Mouse (Mus musculus) layer of hippocampus, postnatal 14 days (tissue): Measurements from ENCODE around the gene Trak2. TPM values are rescaled to one million over a fixed set of nuclear protein-coding genes. Genes with fewer than 3 reads are reported as not detected.
"Not testable (repeated sequence)": the region's sequence is repeated elsewhere in the genome, so short reads cannot be mapped to it uniquely, and the experiment has no call there.

ENCODE experiments used
- DNase-seq, 2 experiments: peaks; one replicate each; pipeline ENCODE4 v3.0.0; 2021 to 2022; ENCODE audit warnings: low spot score in 2 of 2, mixed read lengths in 1 of 2
- total RNA-seq, 2 experiments: library from RNA; stranded (reverse); gene quantifications; 2 replicates each; pipeline ENCODE4 v1.2.3; 2021

Gene Trak2
- total RNA-seq, 2 experiments from 2014 or later, result 201 to 209 TPM

DNA sequence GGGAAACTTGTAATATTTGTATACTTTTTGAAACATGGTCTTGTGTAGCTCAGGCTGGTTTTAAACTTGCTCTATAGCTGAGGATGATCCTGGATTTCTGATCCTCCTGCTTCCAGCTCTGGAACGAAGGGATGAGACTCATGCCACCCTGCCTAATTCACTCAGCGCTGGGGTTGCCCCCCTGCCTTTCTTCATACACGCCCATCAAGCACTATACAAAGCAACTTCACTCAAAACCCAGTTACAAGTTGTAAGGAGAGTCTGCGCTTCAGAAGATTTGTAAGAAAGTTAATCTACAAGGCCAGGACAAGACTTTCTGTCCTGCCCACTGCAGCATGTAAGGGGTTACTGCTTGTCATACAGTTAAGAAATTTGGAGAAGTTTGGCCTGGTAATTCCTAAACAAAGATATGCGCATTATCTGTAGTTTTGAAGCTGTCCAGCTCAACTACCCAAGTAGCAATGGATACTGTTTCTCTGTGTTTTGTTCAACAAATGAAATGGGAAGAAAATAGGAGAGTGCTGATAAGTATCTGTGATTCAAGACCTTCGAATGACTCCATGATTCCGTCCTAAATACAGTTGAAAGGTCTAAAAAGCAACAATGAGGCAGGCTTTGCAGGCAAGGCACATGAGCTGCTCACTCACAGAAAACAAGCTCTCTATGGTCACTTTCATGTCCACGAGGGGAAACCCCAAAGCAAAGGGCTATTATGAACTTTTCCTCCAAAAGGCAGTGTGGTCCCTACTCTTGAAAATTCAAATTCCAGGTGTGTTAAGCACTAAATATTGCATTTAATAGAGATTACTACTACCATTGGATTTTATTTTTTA is 18.4 kb downstream of the Trak2 start:
- no peak for DNase-seq

DNA sequence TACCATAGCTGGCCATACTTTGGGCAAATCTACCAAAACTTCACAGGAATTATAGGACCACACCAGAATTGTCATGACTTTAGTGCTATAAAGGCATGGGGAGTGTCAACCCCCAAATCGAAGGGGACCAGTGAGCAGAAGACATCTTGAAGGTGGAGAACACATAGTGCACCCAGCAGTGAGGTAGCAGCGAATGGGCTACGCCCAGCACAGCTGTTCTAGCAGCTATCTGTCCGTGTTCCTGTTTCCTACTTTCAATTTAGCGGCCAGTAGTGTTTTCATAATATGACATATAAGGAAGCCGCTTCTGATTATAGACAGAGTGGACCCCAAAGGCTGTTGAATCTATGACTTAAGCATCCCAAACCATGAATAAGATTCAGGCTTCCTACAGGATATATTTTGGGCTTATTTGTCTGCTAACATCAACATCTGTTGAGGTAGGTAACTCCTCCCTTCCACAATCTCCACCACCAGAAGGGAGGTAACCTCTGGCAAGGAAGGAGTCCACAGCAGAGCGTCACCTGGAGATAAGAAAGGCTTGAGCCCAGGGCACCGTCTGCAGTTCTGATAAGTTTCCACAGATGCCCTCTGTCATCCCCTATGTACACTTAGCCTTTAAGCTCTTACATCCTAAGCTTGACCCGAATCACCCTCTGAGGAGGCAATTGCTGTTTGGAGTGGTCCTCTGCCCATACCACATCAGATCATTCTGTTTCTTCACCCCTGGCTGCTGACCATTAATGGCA is 19.4 kb downstream of the Trak2 start:
- DNase-seq, result no peak

DNA sequence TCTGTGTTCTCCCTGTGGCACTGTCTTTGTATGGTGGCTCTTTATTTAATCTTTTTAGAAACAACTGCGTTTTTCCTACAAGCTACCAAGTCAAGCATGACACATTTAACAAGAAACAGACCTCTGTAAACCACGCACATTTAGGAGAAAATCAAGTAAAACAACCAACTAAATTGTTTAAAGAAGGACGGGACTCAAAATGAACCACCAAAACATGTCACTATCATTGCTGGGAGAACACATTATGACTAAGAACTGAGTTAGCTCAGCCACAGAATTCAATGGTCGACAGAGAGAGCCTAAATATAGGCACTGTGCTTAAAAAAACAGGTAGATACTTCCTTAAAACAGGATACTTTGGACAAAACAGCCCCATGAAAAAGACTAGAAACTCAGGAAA is 20.2 kb downstream of the Trak2 start:
- no peak for DNase-seq

DNA sequence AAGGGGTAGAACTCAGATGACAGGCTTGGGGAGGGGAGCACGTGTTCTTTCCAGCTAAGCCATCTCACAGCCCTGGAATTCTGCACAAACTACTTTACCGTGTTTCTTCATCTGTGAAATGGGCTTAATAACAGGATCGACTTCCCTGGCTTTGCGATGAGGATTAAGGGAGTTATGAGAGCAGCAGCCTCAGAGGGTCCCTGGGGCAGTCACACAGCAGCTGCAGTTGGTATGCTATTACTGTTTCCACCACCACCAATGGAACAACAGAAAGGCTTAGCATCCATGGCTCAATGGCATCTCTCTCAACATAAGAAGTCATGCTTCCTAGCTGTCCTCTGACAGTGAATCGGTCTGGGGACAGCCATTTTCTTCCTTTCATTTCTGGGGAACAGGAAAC is 20.7 kb downstream of the Trak2 start:
- no peak for DNase-seq

DNA sequence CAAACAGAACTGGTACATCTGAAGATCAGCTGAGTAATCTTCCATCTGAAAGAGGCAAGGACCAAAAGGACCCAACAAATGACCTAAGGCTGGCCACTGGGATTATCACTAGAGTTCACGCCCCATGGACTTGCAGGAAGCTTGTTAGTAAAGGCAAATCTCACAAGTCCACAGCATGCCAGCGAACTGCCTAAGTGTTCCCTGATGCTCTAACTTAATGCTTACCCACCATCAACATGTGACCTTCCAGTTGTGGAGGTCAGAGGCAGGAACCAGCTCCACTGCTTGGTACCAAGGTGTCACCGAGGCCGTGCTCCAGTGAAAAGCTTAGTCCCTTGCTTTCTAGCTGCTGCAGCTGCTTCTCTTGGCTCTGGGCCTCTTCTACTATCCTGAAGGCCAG is 21.4 kb downstream of the Trak2 start:
- DNase-seq, result no peak

DNA sequence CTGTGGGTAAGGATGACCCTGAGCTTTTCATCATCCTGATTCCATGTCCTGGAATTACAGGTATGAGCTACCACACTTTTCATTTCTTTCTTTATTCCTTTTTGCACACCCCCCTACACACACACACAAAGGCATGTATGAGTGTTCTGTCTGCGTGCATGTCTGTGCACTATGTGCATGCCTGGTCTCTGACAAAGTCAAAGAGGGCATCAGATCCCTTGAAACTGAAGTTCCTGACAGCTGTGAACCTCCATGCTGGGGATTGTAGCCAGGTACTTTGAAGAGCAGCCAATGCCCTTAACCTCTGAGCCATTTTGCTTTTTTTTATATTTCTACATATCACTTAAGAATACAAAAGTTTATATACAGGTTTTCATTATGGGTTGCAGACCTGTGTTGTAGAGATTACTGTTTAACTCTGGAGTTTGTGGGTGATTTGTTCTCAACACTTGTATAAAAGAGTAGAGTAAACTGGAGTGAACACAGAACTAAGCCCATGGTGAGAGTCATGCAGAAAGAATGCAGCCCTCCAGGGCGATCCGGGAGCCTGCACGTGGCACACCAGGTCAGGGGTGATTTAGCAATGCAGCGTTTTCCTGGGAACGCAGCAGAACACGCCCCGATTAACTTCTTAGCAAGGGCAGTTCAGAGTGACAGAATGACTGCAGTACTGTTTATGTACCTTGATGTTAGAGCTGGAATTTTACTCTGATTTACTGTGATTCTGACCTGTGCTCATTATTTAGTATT is 22.2 kb downstream of the Trak2 start:
- DNase-seq, result no peak

DNA sequence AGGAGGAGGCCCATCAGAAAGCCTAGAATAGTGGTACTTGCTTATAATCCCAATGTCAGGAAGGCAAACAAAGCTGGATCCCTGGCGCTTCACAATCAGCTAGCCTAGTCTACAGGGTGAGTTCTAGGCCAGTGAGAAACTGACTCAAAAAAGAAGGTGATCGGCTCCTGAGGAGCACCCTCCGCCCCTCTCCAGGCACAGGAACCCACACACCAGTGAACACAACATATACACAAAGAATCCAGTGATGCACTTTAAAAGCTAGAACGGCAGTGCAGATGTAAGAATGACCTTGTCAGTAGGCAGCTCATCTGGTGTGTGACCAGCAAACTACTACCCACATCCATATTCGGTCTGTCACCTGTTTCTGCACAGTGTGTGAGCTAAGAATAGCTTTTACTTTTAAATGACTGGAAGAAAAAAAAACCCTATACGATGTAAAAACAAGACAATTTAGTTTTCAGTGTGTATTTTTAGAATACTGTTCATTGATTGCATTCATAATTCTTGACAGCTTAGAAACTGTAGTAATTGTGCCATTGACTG is 23.6 kb downstream of the Trak2 start:
- no peak for DNase-seq

DNA sequence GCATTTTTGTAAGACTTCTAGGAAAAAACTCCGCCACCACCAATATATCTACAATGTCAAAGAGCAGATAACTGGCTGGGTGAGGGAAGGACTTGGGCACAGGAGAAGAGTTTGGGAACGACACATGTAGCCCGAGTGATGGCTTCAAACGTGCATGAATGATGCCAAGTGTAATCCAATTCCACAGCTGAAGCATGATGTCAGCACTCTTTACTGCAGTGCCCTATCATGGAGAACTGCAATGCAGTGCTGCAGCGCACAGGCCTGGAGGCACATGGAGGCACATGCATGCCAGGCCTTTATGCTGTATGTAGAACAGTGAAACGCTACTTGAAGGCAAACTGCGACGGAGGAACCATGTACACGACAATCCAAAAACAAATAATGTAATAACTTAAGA is 26.5 kb downstream of the Trak2 start:
- DNase-seq, result no peak

DNA sequence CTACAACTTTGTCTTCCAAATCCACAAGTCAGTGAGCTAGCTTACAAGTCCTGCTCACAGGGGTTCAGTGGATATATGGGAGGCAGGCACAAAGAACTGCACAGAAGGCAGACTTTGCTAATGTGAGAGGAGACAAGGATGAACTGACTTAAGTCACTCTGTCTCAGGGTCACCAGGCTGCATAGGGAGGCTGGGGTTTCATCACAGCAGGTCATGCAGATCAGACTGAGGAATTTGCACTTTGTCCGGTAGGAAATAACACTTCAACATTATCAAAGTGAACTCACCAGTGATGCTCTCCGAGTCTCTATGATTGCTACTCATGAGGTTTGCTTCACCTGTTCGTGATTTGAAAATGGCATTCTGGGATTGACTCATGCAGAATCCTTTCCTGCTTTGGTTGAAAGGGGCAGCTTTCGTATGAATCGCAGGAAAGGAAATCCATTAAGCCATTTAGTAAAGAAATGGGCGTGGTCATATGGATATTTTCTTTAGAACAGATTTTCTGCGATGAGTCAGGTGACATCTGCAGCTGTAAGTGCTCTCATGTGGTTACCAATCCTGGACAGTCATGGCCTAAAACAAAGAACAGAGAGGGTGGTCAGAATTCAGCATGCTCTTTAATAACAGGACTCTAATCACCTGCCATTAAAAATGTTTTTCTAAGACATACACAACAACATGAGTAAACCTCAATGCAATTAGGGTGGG is 27.1 kb downstream of the Trak2 start:
- no peak for DNase-seq

DNA sequence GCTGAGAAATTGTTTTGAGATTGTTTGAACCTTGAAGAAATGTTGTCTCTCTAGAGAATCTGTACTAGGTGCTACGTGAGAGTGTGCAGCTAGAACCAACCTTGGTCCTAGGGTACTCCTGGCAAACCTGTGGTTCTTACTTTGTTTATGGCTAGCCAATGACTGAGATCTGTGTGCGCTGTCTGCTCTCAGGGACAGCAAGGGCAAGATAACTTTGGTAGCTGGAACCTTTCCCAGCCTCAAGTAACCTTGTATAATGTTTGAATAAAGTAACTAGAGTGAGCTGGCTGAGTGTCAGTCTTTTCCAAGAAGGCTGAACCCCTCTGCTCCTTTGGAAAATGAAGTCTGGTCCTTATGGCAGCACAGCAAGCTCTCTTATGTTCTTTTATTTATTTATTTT is 27.7 kb downstream of the Trak2 start:
- DNase-seq, result no peak

DNA sequence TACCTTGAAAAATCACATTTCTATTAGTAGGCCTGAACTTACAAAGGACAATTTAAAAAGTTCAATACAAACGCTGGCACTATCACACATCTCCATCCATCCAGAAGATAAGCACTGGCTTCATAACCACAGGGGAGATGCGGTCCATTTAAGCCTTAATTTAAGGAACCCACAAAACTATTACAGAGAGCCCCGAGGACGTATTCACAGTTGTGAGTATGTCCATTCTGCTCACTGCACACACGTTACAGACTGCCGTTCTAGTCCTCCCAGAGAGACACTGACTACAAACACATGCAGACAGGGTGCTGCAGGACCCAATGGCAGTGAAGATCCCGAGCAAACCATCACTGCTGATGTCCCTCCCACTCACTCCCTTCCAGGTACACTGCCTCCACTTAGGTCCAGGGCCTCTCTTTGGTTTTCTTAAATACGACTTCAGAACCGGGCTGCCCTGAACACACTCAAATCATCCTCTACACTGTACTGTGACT is 35.6 kb downstream of the Trak2 start:
- no peak for DNase-seq

DNA sequence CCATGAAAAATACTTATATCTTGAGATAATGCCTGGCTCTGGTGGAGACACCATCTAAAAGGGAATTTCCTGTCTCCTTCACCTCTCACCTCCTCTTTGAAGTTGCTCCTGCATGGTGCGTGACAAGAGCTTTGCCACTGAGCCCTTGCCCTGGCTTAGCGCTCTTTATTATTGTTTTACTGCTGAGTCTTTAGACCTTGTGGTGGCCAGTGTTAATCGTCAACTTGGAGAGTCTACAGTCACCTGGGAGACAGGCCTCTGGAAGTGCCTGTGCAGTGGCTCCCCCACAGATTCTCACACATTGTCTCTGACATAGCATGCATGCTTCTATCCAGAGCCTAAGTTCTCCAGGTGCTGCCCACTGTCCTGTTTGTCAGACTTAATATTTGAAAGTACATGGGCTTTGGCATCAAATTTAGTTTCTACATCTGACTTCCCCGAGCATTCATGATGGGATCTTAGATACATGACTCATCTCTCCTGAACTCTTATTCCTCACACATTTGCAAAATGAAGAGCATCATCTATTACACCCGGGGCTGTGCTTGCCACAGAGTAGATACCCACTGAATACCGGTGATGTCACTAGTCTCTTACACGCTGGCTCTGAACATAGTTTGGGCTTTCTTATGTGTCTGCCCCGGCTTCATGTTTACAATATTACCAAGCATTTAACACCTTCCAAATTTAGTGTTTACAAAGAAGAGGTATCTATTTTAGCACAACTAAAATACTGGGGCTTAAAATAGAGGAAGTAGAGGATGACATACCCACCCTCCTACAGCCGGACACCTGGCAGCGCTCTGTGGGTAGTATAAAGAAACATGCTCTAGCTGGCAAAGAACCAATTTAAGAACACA is 36.3 kb downstream of the Trak2 start:
- DNase-seq, result no peak

DNA sequence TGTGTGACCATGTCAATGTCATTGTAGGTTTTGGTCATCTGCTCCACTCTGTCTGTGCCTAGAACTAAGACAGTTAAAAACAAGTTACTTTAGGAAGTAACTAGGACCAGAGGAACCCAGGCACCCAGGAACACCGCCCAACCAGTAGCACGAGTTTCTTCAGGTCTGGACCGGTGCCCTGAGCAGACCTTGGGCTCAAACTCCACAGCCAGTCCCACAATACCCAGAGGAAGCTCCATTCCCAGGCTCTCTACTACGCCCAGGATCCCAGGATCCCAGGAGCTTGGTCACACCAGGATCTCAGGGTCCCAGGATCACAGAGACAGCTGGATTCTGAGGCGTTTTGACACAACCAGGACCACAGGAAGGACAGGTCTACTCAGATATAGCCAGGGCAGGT is 46.6 kb downstream of the Trak2 start:
- no peak for DNase-seq

DNA sequence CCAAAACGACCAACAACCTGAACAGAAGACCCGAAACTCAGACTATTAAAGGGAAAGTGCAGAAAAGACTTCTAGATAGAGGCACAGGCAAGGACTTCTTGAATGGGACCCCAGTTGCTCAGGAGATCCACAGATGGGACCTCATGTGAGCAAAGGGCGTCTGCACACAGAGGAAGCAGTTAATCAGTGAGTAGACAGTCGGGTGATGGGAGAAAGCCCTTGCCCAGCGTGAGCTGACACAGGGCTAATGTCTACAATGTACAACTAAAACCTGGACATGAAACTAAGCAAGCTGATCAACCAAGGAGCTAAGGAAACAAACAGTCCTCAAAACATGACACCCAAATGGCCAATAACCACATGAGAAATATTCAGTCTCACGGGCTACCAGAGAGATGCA is 55.7 kb downstream of the Trak2 start:
- no peak for DNase-seq

DNA sequence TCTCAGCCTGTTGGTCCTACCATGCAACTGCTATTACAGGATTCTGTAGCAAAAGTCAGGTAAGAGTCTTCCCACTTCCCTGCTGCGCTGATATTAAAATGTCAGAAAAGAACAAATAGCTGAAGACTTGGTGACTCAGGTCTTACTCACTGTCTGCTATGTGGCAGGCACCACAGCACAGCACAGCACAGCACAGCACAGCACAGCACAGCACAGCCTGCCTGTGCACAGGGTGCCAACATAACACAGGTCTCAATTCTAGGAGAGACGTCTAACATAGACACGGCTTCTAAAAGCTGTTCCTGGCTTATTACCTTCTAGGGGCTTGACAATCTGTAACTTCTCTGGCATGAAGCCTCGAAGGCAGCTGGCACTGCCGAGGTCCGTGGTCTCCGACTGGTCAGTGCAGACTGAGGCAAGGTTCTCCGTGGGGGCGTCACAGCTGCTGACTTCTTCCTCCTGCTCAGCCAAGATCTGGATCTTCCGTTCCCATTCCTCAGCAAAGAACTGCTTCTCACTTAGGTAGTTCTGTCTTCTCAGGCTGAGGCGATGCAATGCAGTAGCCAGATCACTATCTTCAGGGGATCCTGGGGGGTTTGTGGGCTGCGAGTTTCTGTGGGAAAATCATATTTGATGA is 63.5 kb downstream of the Trak2 start:
- no peak for DNase-seq

DNA sequence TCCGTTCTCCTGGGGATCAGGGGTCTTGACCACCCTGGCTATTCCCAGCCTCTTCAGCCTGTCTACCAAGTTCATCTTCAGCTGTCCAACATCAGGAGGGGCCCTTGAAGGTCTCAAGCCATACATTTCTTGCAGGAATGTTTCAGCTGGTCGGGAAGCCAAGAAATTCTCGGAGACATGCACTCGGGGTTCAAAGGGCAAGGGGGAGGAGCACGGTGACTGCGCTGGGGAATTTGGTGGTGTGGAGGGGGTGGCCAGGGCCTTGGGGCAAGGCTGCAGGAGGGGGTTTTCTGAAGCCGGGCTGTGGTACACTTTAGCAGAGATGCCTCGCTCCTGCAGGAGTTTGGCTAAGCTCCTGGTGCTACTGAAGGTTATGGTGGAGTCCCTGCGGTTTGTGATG is 69.5 kb downstream of the Trak2 start:
- DNase-seq, result no peak

DNA sequence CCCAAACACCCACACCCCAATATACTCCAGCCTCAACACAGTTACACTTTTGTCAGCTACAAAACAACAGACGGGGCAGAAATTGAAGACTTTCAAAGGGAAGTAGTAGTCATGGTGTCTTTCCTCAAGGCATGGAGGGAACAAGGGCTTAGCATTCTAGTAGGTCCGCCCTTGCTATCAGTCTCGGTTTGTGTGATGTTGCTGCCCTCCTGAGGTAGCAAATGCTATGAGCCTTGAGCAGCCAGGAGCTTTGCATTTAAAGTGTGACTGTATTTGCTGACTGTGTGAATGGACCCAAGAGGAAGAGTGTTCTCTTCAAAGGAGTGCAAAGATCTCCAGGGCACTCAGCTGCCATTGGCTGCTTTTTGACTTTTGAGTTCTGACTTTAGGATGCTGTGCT is 75.7 kb downstream of the Trak2 start:
- DNase-seq, result peak in 1 of 2 experiments; percentile 25

DNA sequence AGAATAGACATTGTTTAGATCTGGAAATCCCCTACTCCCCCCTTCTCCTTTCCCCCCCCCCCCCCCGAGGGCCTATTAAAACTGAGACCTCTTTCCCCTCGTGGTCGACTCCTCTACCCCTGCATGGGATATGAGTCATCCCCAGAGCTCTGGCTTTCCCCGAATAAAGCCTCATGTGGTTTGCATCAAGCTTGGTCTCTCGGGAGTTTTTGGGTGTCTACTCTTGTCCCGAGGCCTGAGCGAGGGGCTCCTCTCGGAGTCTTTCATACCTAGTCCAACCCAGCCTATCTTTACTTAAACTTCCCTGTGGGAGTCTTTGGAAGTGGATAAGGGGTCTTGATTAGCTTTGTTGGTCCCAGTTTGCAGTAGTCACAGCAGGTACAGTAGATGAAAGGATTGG is 80.8 kb downstream of the Trak2 start:
- DNase-seq, result not testable (repeated sequence)

DNA sequence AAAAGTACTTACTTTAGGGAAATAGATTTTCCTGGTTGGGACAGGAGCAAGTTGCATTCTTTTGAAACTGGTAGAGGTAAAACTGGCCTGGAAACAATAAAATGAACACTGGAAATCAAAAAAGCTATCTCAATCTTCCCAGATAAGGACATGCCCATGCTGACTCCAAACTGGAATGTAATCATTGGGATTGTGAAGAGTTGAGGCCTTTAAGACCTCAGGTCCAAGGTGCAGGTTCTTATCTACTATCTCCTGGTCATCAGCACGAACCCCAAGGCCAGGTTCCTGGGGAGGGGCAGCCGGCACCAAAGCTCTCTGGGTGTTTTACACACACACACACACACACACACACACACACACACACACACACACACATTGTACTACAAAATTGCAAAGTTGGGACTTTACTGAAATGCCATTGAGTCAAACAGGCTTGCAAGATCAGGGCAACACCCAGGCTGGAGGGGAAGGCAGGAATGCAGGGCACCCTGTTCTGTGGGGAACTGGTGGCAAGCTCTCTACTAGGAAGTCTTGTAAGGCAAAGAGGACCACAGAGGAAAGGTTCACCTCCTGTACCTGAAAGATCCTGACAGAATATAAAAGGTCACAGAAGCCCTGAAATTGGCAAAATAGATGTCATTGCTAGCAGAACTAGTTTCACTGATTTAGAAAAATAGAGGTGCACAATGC is 81.6 kb downstream of the Trak2 start:
- DNase-seq, result not testable (repeated sequence)
